Comparison of ENCODE assay signal across 13 mouse cellular contexts in genomic region chr7:30456487-30456886, GRCm38 (mm10). TPM values are rescaled to one million over a fixed set of nuclear protein-coding genes. Genes with fewer than 3 reads are reported as not detected.
DNase-seq lines count a peak whose midpoint lies in the region; ATAC-seq and TF ChIP-seq lines count a peak whose summit lies in the region.
"Had no signal": no experiment of that assay in that cellular context is flagged by ENCODE, and none has a peak within 500 bp of the region (broad histone marks: within the 10 kb centered on the region; RNA-seq: fewer than 3 reads in every experiment).

No protein-coding gene starts in this region.

- H3K36me3 ChIP-seq in kidney, postnatal 0 days (ENCODE audit: insufficient read depth, low read length), result no peaks in the 10 kb centered on the region
- no peaks in the 10 kb centered on the region for H3K36me3 ChIP-seq in forebrain, embryonic 12.5 days (replicated peaks)
- no peaks in the 10 kb centered on the region for H3K36me3 ChIP-seq in limb, embryonic 13.5 days
- no peaks in the 10 kb centered on the region for H3K36me3 ChIP-seq in stomach, embryonic 14.5 days (ENCODE audit: control insufficient read depth, insufficient read depth, low read length)

- peak overlapping the region; percentile 39 for H3K4me2 ChIP-seq in kidney, postnatal 0 days (ENCODE audit: low read length)
- peak overlapping the region; percentile 52 for H3K4me2 ChIP-seq in forebrain, embryonic 12.5 days
- H3K4me2 ChIP-seq in limb, embryonic 13.5 days (replicated peaks), result peak overlapping the region; percentile 45
- no peak overlapping the region for H3K4me2 ChIP-seq in stomach, embryonic 14.5 days (replicated peaks; ENCODE audit: low read depth, low read length)

- no peak overlapping the region for H3K9ac ChIP-seq in kidney, postnatal 0 days (ENCODE audit: low read depth, low read length)
- no peak overlapping the region for H3K9ac ChIP-seq in forebrain, embryonic 12.5 days
- H3K9ac ChIP-seq in limb, embryonic 13.5 days, result 0 out of 2 replicates have a peak overlapping the region, but pooled peaks have one; percentile 5
- no peak overlapping the region for H3K9ac ChIP-seq in stomach, embryonic 14.5 days (replicated peaks; ENCODE audit: low read depth, low read length)
- H3K9ac ChIP-seq: lung, embryonic 14.5 days had no signal

- H3K4me1 ChIP-seq in kidney, postnatal 0 days (replicated peaks; ENCODE audit: insufficient read depth, low read length), result peaks cover 8% of the 10 kb centered on the region
- H3K4me1 ChIP-seq in forebrain, embryonic 12.5 days, result peaks cover 39% of the 10 kb centered on the region
- H3K4me1 ChIP-seq in limb, embryonic 13.5 days, result peaks cover 21% of the 10 kb centered on the region
- H3K4me1 ChIP-seq in stomach, embryonic 14.5 days (ENCODE audit: control insufficient read depth, insufficient read depth, low read length), result peaks cover 15% of the 10 kb centered on the region; the same call in 1 of the 2 replicates

- TF ChIP-seq CTCF in kidney, postnatal 0 days (IDR thresholded peaks at IDR 0.05; ENCODE audit: low read depth), result no peak

- ATAC-seq in kidney, postnatal 0 days (replicated peaks; ENCODE audit: low FRiP score, low read depth), result no peak
- no peak for ATAC-seq in forebrain, embryonic 12.5 days (ENCODE audit: low FRiP score)
- ATAC-seq in limb, embryonic 13.5 days (ENCODE audit: low FRiP score, low read depth), result no peak
- no peak for ATAC-seq in stomach, embryonic 14.5 days (ENCODE audit: insufficient number of reproducible peaks, insufficient read depth, low FRiP score, low read depth)
- ATAC-seq: inflammation-experienced regulatory T-cells, adult 6 months had no signal

- no peaks in the 10 kb centered on the region for H3K9me3 ChIP-seq in kidney, postnatal 0 days (replicated peaks; ENCODE audit: low read length)
- no peaks in the 10 kb centered on the region for H3K9me3 ChIP-seq in forebrain, embryonic 12.5 days
- H3K9me3 ChIP-seq in limb, embryonic 13.5 days, result no peaks in the 10 kb centered on the region
- no peaks in the 10 kb centered on the region for H3K9me3 ChIP-seq in stomach, embryonic 14.5 days (ENCODE audit: control insufficient read depth, low read depth, low read length)

- H3K27ac ChIP-seq in kidney, postnatal 0 days, result no peak overlapping the region
- H3K27ac ChIP-seq in forebrain, embryonic 12.5 days, result no peak overlapping the region
- no peak overlapping the region for H3K27ac ChIP-seq in limb, embryonic 13.5 days
- no peak overlapping the region for H3K27ac ChIP-seq in stomach, embryonic 14.5 days (ENCODE audit: low read length)

- H3K4me3 ChIP-seq in kidney, postnatal 0 days (replicated peaks; ENCODE audit: low read depth, low read length), result 0 out of 2 replicates have a peak overlapping the region, but pooled peaks have one; percentile 14
- H3K4me3 ChIP-seq in forebrain, embryonic 12.5 days (replicated peaks), result peak overlapping the region; percentile 26
- H3K4me3 ChIP-seq in limb, embryonic 13.5 days, result peak overlapping the region; percentile 20; the same call in 1 of the 2 replicates
- peak overlapping the region; percentile 17; the same call in 1 of the 2 replicates for H3K4me3 ChIP-seq in stomach, embryonic 14.5 days (ENCODE audit: low read depth, low read length)

- H3K27me3 ChIP-seq in kidney, postnatal 0 days (ENCODE audit: insufficient read depth, low read length), result peaks cover 55% of the 10 kb centered on the region
- peaks cover 98% of the 10 kb centered on the region for H3K27me3 ChIP-seq in forebrain, embryonic 12.5 days
- H3K27me3 ChIP-seq in limb, embryonic 13.5 days, result peaks cover 100% of the 10 kb centered on the region
- H3K27me3 ChIP-seq in stomach, embryonic 14.5 days (ENCODE audit: control insufficient read depth, insufficient read depth, low read length), result peaks cover 78% of the 10 kb centered on the region

- WGBS in kidney, postnatal 0 days, result 1% methylated on average over 9 of the region's 9 CpGs
- 0% methylated on average over 9 of the region's 9 CpGs for WGBS in forebrain, embryonic 12.5 days
- WGBS in limb, embryonic 13.5 days, result under 1% methylated on average over 9 of the region's 9 CpGs
- WGBS in stomach, embryonic 14.5 days, result 4% methylated on average over 9 of the region's 9 CpGs

- no peak for DNase-seq in kidney, postnatal 0 days (ENCODE audit: low spot score)
- no peak for DNase-seq in kidney, postnatal 4 days
- no peak for DNase-seq in spleen, postnatal 14 days (ENCODE audit: low spot score in 2 of 2)
- no peak for DNase-seq in adrenal gland, postnatal 36 days
- DNase-seq in gastrocnemius, postnatal 10 days, result no peak
- DNase-seq: cerebellum, adult 8-10 months; lung, embryonic 14.5 days; thymus, postnatal 14 days had no signal

RNA-seq across cellular contexts. Expression of gene Kirrel2, which starts 1.0 kb away (rescaled TPM):
- polyA plus RNA-seq in kidney, postnatal 0 days (2015; fragmentation: Nextera tagmentation; extraction: Ambion mirVana), result 0.65 and 1.5 TPM in 2 replicates
- 1.1 and 1.6 TPM in 2 replicates for polyA plus RNA-seq in forebrain, embryonic 12.5 days (2016; fragmentation: Nextera tagmentation; extraction: Ambion mirVana)
- polyA plus RNA-seq in limb, embryonic 13.5 days (2015; fragmentation: Nextera tagmentation; extraction: Ambion mirVana), result 0.20 and 0.23 TPM in 2 replicates
- 0.45 and 1.2 TPM in 2 replicates for polyA plus RNA-seq in stomach, embryonic 14.5 days (2014; fragmentation: Nextera tagmentation; extraction: Ambion mirVana)
- total RNA-seq in adrenal gland, postnatal 36 days (2021), result not detected
- total RNA-seq in gastrocnemius, postnatal 10 days (2021), result not detected
- total RNA-seq: CH12.LX had no signal
- polyA plus RNA-seq: inflammation-experienced regulatory T-cells, adult 6 months; lung, embryonic 14.5 days had no signal

RNA-seq across cellular contexts. Expression of gene Nphs1, which starts 1.6 kb away (rescaled TPM):
- polyA plus RNA-seq in kidney, postnatal 0 days (2015; fragmentation: Nextera tagmentation; extraction: Ambion mirVana), result 3.8 and 4.3 TPM in 2 replicates
- 0.09 and 0.35 TPM in 2 replicates for polyA plus RNA-seq in forebrain, embryonic 12.5 days (2016; fragmentation: Nextera tagmentation; extraction: Ambion mirVana)
- polyA plus RNA-seq in limb, embryonic 13.5 days (2015; fragmentation: Nextera tagmentation; extraction: Ambion mirVana), result 0.09 TPM in 2 replicates
- 0.70 TPM in 1 of 2 replicates, not detected in the other for polyA plus RNA-seq in stomach, embryonic 14.5 days (2014; fragmentation: Nextera tagmentation; extraction: Ambion mirVana)
- total RNA-seq in adrenal gland, postnatal 36 days (2021), result not detected
- not detected for total RNA-seq in gastrocnemius, postnatal 10 days (2021)
- polyA plus RNA-seq: lung, embryonic 14.5 days had no signal

RNA-seq across cellular contexts. Expression of gene Aplp1, which starts 11.2 kb away (rescaled TPM):
- 24.1 and 25.4 TPM in 2 replicates for polyA plus RNA-seq in kidney, postnatal 0 days (2015; fragmentation: Nextera tagmentation; extraction: Ambion mirVana)
- polyA plus RNA-seq in forebrain, embryonic 12.5 days (2016; fragmentation: Nextera tagmentation; extraction: Ambion mirVana), result 214 and 237 TPM in 2 replicates
- polyA plus RNA-seq in limb, embryonic 13.5 days (2015; fragmentation: Nextera tagmentation; extraction: Ambion mirVana), result 38.4 and 44.2 TPM in 2 replicates
- 37.4 and 39.0 TPM in 2 replicates for polyA plus RNA-seq in stomach, embryonic 14.5 days (2014; fragmentation: Nextera tagmentation; extraction: Ambion mirVana)
- total RNA-seq in adrenal gland, postnatal 36 days (2021), result 10 to 100 TPM; 23.5 to 28.6 TPM
- total RNA-seq in gastrocnemius, postnatal 10 days (2021), result 1 to 10 TPM; 3.3 to 4.4 TPM

RNA-seq across cellular contexts. Expression of gene Nfkbid, which starts 35.0 kb away (rescaled TPM):
- polyA plus RNA-seq in kidney, postnatal 0 days (2015; fragmentation: Nextera tagmentation; extraction: Ambion mirVana), result 1.1 and 1.2 TPM in 2 replicates
- 0.97 and 1.4 TPM in 2 replicates for polyA plus RNA-seq in forebrain, embryonic 12.5 days (2016; fragmentation: Nextera tagmentation; extraction: Ambion mirVana)
- 1.3 and 2.0 TPM in 2 replicates for polyA plus RNA-seq in limb, embryonic 13.5 days (2015; fragmentation: Nextera tagmentation; extraction: Ambion mirVana)
- 2.0 and 2.7 TPM in 2 replicates for polyA plus RNA-seq in stomach, embryonic 14.5 days (2014; fragmentation: Nextera tagmentation; extraction: Ambion mirVana)
- 1 to 10 TPM in 1 of 2 experiments, under 1 TPM in 1; 0.89 to 1.0 TPM for total RNA-seq in adrenal gland, postnatal 36 days (2021)
- under 1 TPM; 0.14 to 0.45 TPM for total RNA-seq in gastrocnemius, postnatal 10 days (2021)

RNA-seq across cellular contexts. Expression of gene Hcst, which starts 36.8 kb away (rescaled TPM):
- 2.1 and 3.4 TPM in 2 replicates for polyA plus RNA-seq in kidney, postnatal 0 days (2015; fragmentation: Nextera tagmentation; extraction: Ambion mirVana)
- polyA plus RNA-seq in forebrain, embryonic 12.5 days (2016; fragmentation: Nextera tagmentation; extraction: Ambion mirVana), result not detected in 2 replicates
- polyA plus RNA-seq in limb, embryonic 13.5 days (2015; fragmentation: Nextera tagmentation; extraction: Ambion mirVana), result 0.64 and 0.68 TPM in 2 replicates
- 1.1 TPM in 1 of 2 replicates, not detected in the other for polyA plus RNA-seq in stomach, embryonic 14.5 days (2014; fragmentation: Nextera tagmentation; extraction: Ambion mirVana)
- total RNA-seq in adrenal gland, postnatal 36 days (2021), result 1 to 10 TPM; 1.8 to 2.0 TPM
- under 1 TPM; 0.66 to 0.72 TPM for total RNA-seq in gastrocnemius, postnatal 10 days (2021)
